Mouse (Mus musculus): ENCODE data around the gene Olfr652. TPM values are rescaled to one million over a fixed set of nuclear protein-coding genes. Genes with fewer than 3 reads are reported as not detected.

Gene Olfr652
- polyA plus RNA-seq (2017; shearing (Covaris generic)), result not detected

DNA sequence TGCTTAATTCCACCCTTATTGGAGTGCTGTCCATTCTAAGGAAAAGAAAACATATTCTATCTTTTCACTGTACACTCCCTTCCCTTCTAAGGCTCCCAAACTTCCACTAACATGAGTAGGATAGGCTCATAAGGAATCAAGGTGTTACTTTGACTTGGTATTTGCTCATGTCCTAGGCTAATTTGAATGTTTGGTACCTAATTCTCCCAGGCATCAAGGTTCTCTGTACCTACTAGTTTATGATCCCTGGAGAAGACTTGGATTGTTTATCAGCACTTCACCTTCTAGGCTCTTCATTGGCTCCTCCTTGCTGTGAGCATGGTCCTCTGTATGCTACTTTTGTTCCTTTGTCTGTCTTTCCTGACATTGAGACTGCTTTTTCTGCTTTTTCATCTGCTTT is at the start of gene Olfr652:
Olfr652 (plus strand) TSS at position 301 of the 400 bp plus-strand sequence.

DNA sequence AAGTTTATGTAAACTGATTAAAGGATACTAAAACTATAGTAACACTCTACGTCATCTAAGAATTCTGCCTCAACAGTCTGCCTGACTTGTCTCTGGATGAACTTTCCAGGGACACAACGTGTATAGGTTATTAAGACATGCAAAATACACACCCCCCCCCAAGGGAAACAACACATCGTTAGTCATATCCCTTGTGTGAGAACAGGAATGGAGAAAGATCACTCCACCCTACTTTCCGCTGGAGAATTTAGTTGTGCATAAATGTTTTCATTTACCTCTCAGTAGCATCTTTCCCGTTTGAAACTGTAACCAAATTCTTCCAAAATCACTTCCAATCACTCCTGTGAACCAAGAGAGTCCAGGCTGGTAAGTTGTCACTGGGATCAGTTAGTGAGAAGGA is 10.9 kb upstream of the Olfr652 start, which contains the start of gene Olfr651:
Olfr651 (plus strand) TSS at position 301 of the 400 bp plus-strand sequence.

DNA sequence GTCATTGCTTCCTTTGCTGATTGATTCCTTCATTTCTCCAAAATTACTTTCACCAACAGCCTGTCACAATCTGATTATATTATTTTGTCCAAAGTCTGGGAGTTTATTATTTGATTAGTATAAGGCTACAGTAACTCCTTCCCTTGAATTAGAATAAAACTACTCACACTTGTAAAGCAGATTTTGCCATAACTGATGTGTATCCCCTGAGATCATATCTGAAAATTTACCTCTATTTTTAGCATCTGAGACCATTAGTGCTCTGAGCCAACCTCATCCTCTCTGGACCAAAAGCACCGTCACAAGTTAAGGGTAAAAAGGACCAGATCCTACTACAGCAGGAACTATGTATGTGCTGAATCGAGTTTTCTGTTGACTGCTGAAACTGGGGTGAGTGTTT is 16.3 kb downstream of the Olfr652 start, which contains the start of gene Olfr653:
Olfr653 (plus strand) TSS at position 301 of the 400 bp plus-strand sequence.

DNA sequence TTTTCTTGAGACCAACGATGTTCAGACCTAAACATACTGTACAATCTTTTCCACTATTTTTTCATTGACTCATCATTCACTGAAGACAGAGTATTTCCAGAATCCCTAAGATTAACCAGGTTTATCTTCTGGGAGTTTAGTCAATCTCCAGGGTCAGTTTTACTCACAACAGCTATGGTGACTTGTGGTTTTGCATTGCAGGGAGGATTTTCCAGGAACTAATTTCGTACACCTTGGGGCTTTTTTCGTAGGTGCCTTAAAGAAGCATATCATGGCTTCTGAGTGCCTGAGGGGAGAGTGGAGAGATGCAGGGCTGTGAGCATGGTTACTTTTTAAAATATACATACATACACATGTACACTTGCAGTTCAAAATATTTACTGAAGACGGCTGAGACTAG is 26.0 kb downstream of the Olfr652 start, which contains the start of gene Olfr654:
Olfr654 (plus strand) TSS at position 301 of the 400 bp plus-strand sequence.

DNA sequence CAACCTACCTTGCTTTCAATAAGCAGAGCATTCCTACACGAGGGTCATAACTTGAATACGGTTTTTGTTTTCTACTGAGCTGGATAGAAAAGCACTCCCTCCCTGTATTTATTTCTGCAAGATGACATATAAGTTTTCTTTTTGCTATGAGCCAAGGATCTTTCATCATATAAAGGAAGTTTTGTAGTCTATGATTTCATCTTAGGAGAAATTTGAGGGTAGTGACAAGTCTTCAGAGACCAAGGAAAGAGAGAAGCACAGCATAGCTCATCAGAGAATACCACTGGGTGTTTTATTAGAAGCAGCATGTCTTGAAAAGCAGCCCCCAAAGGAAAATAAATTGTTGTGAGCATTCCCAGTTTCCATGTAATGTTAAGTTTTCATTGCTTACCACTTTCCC is 41.0 kb downstream of the Olfr652 start, which contains the start of gene Olfr655:
Olfr655 (minus strand) TSS at position 101 of the 400 bp plus-strand sequence.

DNA sequence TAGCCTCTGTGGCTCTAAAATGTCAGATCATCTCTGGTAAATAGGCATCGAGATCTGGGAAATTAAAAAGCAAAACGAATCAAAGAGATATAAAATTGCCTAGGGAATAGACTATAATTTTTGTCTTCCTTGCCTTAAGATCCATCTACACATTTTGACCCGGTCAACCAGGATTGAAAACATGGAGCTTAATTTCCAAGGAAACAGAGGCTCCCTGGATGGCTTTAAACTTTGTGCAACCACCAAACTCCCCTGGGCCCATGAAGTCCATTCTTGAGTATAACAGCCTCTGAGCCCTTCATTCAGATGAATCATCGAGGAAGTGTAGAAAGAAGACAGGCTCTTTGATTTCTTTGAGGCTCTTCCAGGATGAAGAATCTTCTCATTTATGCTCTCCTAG is 53.0 kb downstream of the Olfr652 start, which contains the start of gene Olfr656:
Olfr656 (plus strand) TSS at position 301 of the 400 bp plus-strand sequence.

Other genes with a start within 250 kb of the Olfr652 start
- 146 TPM for gene Trim12a, start 245.4 kb upstream of the Olfr652 start, polyA plus RNA-seq (2017; shearing (Covaris generic))
- 0.78 TPM for gene Trim34b, start 231.4 kb upstream of the Olfr652 start, polyA plus RNA-seq (2017; shearing (Covaris generic))
- 25.4 TPM for gene Trim12c, start 207.5 kb upstream of the Olfr652 start, polyA plus RNA-seq (2017; shearing (Covaris generic))
- 1.3 TPM for gene Trim30b, start 191.0 kb upstream of the Olfr652 start, polyA plus RNA-seq (2017; shearing (Covaris generic))
- gene Trim30c, start 160.1 kb upstream of the Olfr652 start, polyA plus RNA-seq (2017; shearing (Covaris generic)), result 1.1 TPM
- 67.1 TPM for gene Trim30a, start 95.7 kb upstream of the Olfr652 start, polyA plus RNA-seq (2017; shearing (Covaris generic))
- gene Trim30d, start 53.1 kb upstream of the Olfr652 start, polyA plus RNA-seq (2017; shearing (Covaris generic)), result 28.0 TPM
- not detected for gene Olfr651, start 10.8 kb upstream of the Olfr652 start, polyA plus RNA-seq (2017; shearing (Covaris generic))
- not detected for gene Olfr653, start 16.4 kb downstream of the Olfr652 start, polyA plus RNA-seq (2017; shearing (Covaris generic))
- not detected for gene Olfr654, start 26.1 kb downstream of the Olfr652 start, polyA plus RNA-seq (2017; shearing (Covaris generic))
- not detected for gene Olfr655, start 40.9 kb downstream of the Olfr652 start, polyA plus RNA-seq (2017; shearing (Covaris generic))
- gene Olfr656, start 53.1 kb downstream of the Olfr652 start, polyA plus RNA-seq (2017; shearing (Covaris generic)), result not detected
- gene Olfr657, start 63.9 kb downstream of the Olfr652 start, polyA plus RNA-seq (2017; shearing (Covaris generic)), result not detected
- not detected for gene Olfr658, start 86.4 kb downstream of the Olfr652 start, polyA plus RNA-seq (2017; shearing (Covaris generic))
- gene Olfr659, start 105.9 kb downstream of the Olfr652 start, polyA plus RNA-seq (2017; shearing (Covaris generic)), result 0.10 TPM
- gene Olfr661, start 125.6 kb downstream of the Olfr652 start, polyA plus RNA-seq (2017; shearing (Covaris generic)), result not detected
- not detected for gene Usp17le, start 216.6 kb downstream of the Olfr652 start, polyA plus RNA-seq (2017; shearing (Covaris generic))

All from inflammation-experienced regulatory T-cells, adult 16 weeks (primary cell).